Mouse (Mus musculus): ENCODE results near the gene Nkap.
"Not testable (repeated sequence)": the region's sequence is repeated elsewhere in the genome, so short reads cannot be mapped to it uniquely, and the experiment has no call there.

The Nkap gene

GRCm38 (mm10) chrX:37126671-37127358 is at the start of gene Nkap:
Nkap (plus strand) TSS chrX:37126795.
- DNase-seq = peak; percentile 68

DNA sequence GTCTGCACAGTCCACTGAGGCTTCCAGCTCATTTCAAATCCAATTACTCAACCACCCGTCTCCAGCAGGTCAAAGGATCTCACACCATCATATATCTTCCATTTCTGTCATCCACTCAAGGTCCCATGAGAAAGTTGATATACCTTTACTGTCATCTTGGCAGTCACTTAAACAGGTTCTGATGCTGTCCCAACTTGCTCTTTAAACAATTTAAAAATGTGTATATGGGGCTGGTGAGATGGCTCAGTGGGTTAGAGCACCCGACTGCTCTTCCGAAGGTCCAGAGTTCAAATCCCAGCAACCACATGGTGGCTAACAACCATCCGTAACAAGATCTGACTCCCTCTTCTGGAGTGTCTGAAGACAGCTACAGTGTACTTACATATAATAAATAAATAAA is 46.2 kb upstream of the Nkap start:
- DNase-seq = not testable (repeated sequence)

GRCm38 (mm10) chrX:37081194-37081593 is 45.4 kb upstream of the Nkap start:
- no peak for DNase-seq

GRCm38 (mm10) chrX:37084318-37084926 is 42.2 kb upstream of the Nkap start:
- DNase-seq = peak; percentile 13

- peak; percentile 74 for DNase-seq
These were observed 41.5 kb upstream of the Nkap start, which contains the start of gene Rpl39 for GRCm38 (mm10) chrX:37084927-37085660. Rpl39 (minus strand) TSS chrX:37085402.

DNA sequence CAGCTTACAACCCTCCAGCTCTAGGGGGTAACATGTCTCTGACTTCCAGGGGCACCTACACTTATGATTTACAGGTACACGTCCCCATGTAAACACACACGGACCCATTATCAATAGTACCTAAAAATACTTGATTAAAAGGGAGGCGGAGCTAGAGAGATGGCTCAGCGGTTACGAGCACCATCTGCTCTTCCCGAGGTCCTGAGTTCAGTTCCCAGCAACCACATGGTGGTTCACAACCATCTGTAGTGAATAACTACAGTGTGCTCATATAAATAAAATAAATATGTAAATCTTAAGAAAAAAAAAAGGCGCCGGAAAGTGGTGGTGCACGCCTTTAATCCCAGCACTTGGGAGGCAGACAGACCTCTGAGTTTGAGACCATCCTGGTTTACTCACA is 40.9 kb upstream of the Nkap start:
- no peak for DNase-seq

GRCm38 (mm10) chrX:37088778-37089177 is 37.8 kb upstream of the Nkap start:
- no peak for DNase-seq

- DNase-seq = no peak
These were observed 35.1 kb upstream of the Nkap start for GRCm38 (mm10) chrX:37091457-37091856.

DNA sequence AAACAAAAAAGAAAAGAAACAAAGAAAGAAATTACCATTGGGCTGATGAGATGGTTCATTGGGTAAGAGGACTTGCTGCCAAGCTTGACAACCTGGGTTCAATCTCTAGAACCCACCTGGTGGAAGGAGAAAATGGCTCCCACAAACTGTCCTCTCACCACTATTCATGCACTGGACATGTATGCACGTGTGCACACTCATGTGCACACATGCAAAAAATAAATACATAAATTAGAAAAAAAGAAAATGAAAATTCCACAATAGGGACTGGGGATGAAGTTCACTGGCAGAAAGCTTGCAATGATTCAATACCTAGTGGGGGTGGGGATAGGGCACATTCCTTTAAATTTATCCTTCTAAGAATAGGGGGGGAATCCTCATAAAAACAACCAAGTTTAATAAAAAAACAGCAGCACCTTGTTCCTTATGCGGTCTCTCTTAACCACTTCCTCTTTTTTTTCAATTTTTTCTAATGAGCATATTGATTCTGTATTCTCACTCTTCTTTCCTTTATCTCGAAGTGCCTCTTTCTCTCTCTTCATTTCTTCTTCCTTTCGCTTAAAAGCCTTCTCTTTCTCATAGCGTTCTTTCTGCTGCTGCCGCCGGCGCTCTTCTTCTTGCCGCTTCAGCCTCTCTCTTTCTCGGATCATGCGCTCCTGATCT is 31.4 kb upstream of the Nkap start:
- no peak for DNase-seq

GRCm38 (mm10) chrX:37098681-37099080 is 27.9 kb upstream of the Nkap start:
- DNase-seq = no peak

- no peak for DNase-seq
These were observed 22.8 kb upstream of the Nkap start for GRCm38 (mm10) chrX:37103826-37104225.

DNA sequence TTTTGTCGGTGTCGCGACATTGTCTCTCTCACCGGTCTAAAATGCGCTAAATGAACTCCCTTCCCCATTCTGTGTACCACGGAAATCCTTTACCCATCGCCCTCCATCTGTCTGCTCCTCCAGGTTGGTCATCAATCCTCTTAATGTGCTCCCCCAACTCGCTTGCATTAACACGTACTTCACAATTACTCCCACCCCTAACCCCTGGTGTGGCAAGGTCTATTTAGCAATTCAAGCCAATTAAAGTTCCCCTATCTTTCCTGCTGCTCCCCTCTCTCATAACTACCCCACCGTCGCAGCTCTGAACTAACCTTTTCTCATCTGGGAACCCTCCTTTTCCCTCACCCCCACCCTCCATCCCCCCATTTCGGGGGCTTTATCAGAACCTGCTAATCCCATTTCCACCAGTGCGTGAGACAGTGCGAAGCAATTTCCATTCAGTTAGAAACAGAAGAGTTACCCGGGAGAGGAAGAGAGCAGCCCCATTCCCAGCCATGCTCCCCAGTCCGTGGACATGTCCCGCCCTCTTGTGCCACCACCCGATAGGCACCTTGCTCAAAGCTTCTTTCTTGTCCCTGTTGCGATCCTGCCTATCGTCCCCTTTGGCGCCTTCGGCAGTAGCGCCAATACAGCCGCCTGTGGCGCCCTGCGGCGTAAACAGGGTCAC is 16.9 kb upstream of the Nkap start:
- no peak for DNase-seq

- DNase-seq = peak; percentile 81
These were observed 16.3 kb upstream of the Nkap start, which contains the start of gene Upf3b for GRCm38 (mm10) chrX:37110193-37110880. Upf3b (minus strand) TSS chrX:37110322.

DNA sequence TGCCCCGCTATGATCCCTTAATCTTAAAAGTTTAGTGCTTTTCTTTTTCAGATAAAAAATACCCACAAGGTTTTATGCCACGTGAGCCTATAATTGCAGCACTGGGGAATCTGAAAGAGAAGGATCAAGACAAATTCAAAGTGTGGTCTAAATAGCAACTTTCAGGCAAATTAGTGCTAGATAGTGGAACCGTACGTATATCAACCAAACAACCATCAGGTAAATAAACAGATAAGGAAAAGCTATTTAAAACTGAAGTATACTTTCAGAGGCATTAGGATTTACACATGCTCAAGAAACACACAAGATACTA is 15.8 kb upstream of the Nkap start:
- no peak for DNase-seq

GRCm38 (mm10) chrX:37117085-37117484 is 9.5 kb upstream of the Nkap start:
- no peak for DNase-seq

- DNase-seq = no peak
These were observed 7.0 kb upstream of the Nkap start for GRCm38 (mm10) chrX:37119585-37119984.

DNA sequence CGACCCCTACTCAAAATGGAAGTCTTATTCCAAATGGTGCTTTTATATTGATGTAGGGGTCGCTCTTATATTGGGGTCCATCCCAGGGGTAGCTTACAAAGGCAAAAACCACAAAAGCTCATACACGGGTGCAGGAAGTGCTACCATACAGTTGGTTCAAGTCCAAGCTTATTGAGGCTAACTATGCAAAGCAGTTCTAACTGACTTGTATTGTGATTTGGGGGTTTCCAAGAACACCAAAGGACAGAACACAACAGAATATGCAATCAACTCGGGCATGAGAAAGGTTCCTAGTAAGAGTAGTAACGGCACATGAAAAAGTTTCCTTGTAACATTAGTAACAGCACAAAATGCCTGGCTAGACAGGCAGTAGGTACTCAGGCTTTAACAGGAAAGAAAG is 6.4 kb upstream of the Nkap start:
- DNase-seq = no peak

DNA sequence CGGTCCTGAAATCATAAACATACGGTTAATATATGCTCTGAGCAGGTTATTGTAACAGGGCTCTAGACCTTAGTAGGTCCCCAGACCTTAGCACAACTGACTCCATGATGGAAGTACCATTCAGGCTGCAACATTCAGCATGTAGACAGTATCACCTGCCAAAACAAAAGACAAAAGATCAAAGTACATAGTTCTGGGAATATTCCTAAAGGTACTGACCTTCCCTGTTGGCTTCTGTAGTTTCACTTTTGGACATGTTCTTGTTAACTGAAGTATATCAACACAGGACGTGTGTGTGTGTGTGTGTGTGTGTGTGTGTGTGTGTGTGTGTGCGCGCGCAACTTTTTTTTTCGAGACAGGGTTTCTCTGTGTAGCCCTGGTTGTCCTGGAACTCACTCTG is 1.1 kb upstream of the Nkap start:
- no peak for DNase-seq

GRCm38 (mm10) chrX:37141732-37142131 is 15.1 kb downstream of the Nkap start:
- no peak for DNase-seq

DNA sequence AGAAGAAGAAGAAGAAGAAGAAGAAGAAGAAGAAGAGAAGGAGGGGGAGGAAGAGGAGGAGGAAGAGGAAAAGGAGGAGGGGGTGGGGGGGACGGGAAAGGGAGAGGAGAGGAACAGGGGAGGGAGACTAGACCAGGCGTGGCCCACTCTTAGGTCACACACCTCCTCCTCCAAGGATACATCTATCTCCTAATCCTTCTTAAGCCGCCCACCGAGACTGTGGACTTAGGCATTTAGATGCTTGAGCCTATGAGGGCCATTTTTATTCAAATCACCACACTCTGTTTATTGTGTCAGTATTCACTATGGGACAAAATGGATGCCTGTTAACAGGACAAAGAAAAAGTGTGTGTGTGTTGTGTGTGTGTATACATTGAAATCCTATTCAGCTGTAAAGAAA is 17.9 kb downstream of the Nkap start:
- DNase-seq = not testable (repeated sequence)

GRCm38 (mm10) chrX:37144954-37145353 is 18.4 kb downstream of the Nkap start:
- peak; percentile 6 for DNase-seq

GRCm38 (mm10) chrX:37157839-37158238 is 31.2 kb downstream of the Nkap start:
- DNase-seq = no peak
